Mouse (Mus musculus): ENCODE data around the gene Slc25a26.
"Not testable (repeated sequence)": the region's sequence is repeated elsewhere in the genome, so short reads cannot be mapped to it uniquely, and the experiment has no call there.

Slc25a26 gene

GRCm38 (mm10) chr6:94541854-94542253 is 41.7 kb downstream of the Slc25a26 start:
- ChIA-PET POLR2A (interaction anchor here in 1 of 4 experiments (1.6 kb wide), 1 partner anchor 11 kb away, joined by 3 read pairs; no protein-coding TSS in a partner anchor), CTCF (no interaction called here)

- ChIA-PET CTCF (interaction anchor here (0.5 to 1.4 kb wide), 34 partner anchors 9 to 673 kb away, joined by 3 to 12 read pairs (median 3); partner anchors contain the start of gene Slc25a26 (in 1 of the 4)), POLR2A (interaction anchor here in 1 of 4 experiments (0.5 kb wide), 1 partner anchor 166 kb away, joined by 3 read pairs; no protein-coding TSS in a partner anchor)
These were observed 44.0 kb downstream of the Slc25a26 start for GRCm38 (mm10) chr6:94543902-94544840.

- CTCF ChIA-PET = no interaction called here
- POLR2A ChIA-PET = no interaction called here
These were observed 47.1 kb downstream of the Slc25a26 start for GRCm38 (mm10) chr6:94547239-94547638.

- CTCF ChIA-PET = interaction anchor here in 2 of 4 experiments (0.6 to 3.4 kb wide), 2 partner anchors 13 to 149 kb away, joined by 3 to 8 read pairs; no protein-coding TSS in a partner anchor
- POLR2A ChIA-PET = interaction anchor here in 2 of 4 experiments (0.7 to 1.4 kb wide), 2 partner anchors 41 to 528 kb away, joined by 4 to 7 read pairs; no protein-coding TSS in a partner anchor
These were observed 50.2 kb downstream of the Slc25a26 start for GRCm38 (mm10) chr6:94550298-94550697.

DNA sequence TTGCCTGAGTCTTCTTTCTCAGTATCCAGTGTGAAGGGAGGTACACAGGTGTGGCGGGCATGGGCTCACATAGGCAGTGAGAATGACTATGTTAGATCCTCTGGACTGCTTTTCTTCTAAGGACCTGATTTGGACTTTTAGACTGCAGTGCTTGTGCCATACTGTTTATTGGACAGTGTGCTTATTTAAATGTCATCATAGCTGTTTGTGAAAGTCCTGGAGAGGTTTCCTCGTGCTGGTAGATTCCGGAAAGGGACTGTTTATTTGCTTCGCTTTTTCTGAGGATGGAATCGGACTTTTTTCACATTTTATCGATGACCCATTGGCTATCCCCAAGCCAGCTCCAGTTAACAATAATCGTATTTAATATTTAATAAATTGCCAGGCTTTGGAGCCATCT is 50.7 kb downstream of the Slc25a26 start:
- ChIA-PET CTCF (interaction anchor here in 2 of 4 experiments (0.7 to 3.4 kb wide), 2 partner anchors 12 to 421 kb away, joined by 5 to 8 read pairs; no protein-coding TSS in a partner anchor), POLR2A (interaction anchor here in 1 of 4 experiments (0.6 to 0.7 kb wide), 2 partner anchors 92 to 131 kb away, joined by 3 read pairs; no protein-coding TSS in a partner anchor)

GRCm38 (mm10) chr6:94553085-94553484 is 53.0 kb downstream of the Slc25a26 start:
- ChIA-PET POLR2A (interaction anchor here in 2 of 4 experiments (0.9 to 1.8 kb wide), 2 partner anchors 10 to 12 kb away, joined by 3 to 7 read pairs; no protein-coding TSS in a partner anchor), CTCF (interaction anchor here in 3 of 4 experiments (0.9 to 2.6 kb wide), 4 partner anchors 9 to 10 kb away, joined by 3 to 9 read pairs (median 4); no protein-coding TSS in a partner anchor)

DNA sequence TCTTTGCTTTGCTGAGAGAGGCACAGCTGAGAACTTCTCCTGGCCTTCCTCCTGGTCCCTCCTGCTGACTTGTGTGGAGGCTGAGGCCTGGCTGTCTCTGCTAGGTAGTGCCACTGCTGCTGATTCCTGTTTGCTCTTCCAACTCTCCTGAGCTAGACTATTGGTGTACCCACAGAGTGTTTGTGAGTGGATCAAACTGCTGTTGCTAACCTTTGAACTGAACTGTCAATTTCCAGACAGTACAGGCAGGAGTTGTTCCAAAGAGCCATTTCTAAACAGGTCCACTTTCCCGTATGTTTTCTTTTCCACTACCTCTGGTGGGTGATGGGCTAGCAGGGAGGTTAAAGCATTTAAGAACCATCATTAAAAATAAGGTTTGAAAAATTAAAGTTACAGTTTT is 58.5 kb downstream of the Slc25a26 start:
- CTCF ChIA-PET = not testable (repeated sequence)
- POLR2A ChIA-PET = interaction anchor here in 1 of 4 experiments (0.6 kb wide), 1 partner anchor 464 kb away, joined by 3 read pairs; no protein-coding TSS in a partner anchor

- POLR2A ChIA-PET = no interaction called here
These were observed 60.8 kb downstream of the Slc25a26 start for GRCm38 (mm10) chr6:94560896-94561295.

GRCm38 (mm10) chr6:94561346-94561745 is 61.2 kb downstream of the Slc25a26 start:
- CTCF ChIA-PET = interaction anchor here in 2 of 4 experiments (0.6 kb wide), 2 partner anchors 41 to 518 kb away, joined by 3 to 5 read pairs; no protein-coding TSS in a partner anchor
- POLR2A ChIA-PET = interaction anchor here in 1 of 4 experiments (1.6 kb wide), 1 partner anchor 15 kb away, joined by 3 read pairs; no protein-coding TSS in a partner anchor

More at GRCm38 (mm10) chr6:94560896-94561295, 60.8 kb downstream of the Slc25a26 start:
- CTCF ChIA-PET = interaction anchor here in 1 of 4 experiments (0.6 kb wide), 1 partner anchor 518 kb away, joined by 3 read pairs; no protein-coding TSS in a partner anchor

DNA sequence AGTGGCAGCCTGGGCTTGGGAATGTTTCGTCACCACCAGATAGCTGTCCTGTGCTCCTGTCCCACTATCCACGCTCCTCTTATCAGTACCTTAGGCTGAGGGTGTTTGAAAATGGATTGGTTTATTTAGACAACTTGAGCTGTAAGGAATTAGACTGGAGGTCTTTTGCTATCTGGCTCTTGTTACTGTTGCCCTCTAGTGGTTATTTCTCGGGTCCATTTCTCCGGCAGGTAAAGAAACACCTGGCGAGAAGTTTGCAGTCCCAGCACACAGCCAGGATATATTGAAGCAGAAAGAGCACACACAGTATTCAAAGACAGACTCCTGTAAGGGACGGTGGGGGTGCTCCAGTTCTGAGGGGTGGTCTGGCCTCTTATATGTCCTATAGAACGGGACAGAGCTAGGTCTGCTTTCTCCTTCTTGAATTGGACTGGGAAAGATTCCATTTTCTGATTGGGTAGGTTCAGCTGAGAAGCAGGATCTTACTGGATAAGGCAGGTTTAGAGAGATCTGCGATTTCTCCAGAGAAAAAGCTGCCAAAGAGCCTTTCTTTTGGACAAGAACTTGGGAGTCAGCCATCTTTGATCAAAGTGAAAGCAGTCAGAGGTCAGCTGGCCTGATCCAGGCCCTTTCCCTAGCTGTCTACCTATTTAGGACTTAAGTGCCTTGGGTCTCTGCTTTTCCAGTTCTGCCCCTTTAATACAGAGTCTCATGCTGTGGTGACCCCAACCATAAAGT is 63.2 kb downstream of the Slc25a26 start:
- CTCF ChIA-PET = interaction anchor here (0.6 to 2.5 kb wide), 33 partner anchors 10 to 1266 kb away, joined by 3 to 12 read pairs (median 4); no protein-coding TSS in a partner anchor
- POLR2A ChIA-PET = interaction anchor here in 3 of 4 experiments (0.5 to 2.3 kb wide), 5 partner anchors 11 to 1168 kb away, joined by 3 to 7 read pairs (median 3); partner anchors contain the start of gene Slc25a26 (in 1 of the 3)

GRCm38 (mm10) chr6:94565766-94566165 is 65.6 kb downstream of the Slc25a26 start:
- ChIA-PET CTCF (no interaction called here), POLR2A (interaction anchor here in 1 of 4 experiments (1.5 kb wide), 1 partner anchor 65 kb away, joined by 3 read pairs; the partner anchor contains the start of gene Slc25a26)

DNA sequence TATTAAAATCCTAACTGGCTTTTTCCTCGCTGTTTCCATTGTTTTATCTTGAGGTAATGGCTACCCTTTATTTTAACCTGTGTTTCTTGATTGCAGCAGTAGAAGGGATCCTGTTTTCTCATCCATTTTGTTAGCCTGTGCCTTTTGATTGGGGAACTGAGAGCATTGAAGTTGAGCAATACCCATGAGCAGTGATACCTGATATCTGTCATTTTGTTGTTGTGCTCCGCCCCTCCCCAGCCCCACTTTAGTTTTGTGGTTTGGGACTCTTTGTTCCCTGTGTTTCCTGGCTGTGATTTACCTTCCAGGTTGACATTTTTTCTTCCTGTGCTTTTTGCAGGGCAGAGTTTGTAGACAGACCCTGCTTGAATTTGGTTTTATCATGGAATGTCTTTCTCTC is 67.9 kb downstream of the Slc25a26 start:
- POLR2A ChIA-PET = no interaction called here
- CTCF ChIA-PET = no interaction called here

GRCm38 (mm10) chr6:94575526-94576166 is 75.5 kb downstream of the Slc25a26 start:
- POLR2A ChIA-PET = interaction anchor here in 1 of 4 experiments (1.1 to 1.2 kb wide), 2 partner anchors 12 to 14 kb away, joined by 3 read pairs; no protein-coding TSS in a partner anchor
- CTCF ChIA-PET = interaction anchor here in 3 of 4 experiments (0.5 to 1.4 kb wide), 4 partner anchors 12 to 1265 kb away, joined by 3 to 5 read pairs (median 3); no protein-coding TSS in a partner anchor

GRCm38 (mm10) chr6:94577991-94578390 is 77.9 kb downstream of the Slc25a26 start:
- ChIA-PET POLR2A (interaction anchor here in 2 of 4 experiments (1.0 to 1.2 kb wide), 2 partner anchors 9 to 14 kb away, joined by 3 to 4 read pairs; no protein-coding TSS in a partner anchor), CTCF (interaction anchor here in 1 of 4 experiments (0.6 to 1.2 kb wide), 2 partner anchors 15 to 347 kb away, joined by 4 to 6 read pairs; no protein-coding TSS in a partner anchor)

- CTCF ChIA-PET = no interaction called here
- POLR2A ChIA-PET = no interaction called here
These were observed 81.9 kb downstream of the Slc25a26 start for GRCm38 (mm10) chr6:94582055-94582454.

- ChIA-PET POLR2A (interaction anchor here in 1 of 4 experiments (1.1 kb wide), 1 partner anchor 11 kb away, joined by 3 read pairs; no protein-coding TSS in a partner anchor), CTCF (interaction anchor here in 1 of 4 experiments (1.1 to 1.4 kb wide), 2 partner anchors 13 to 21 kb away, joined by 3 to 5 read pairs; no protein-coding TSS in a partner anchor)
These were observed 84.1 kb downstream of the Slc25a26 start for GRCm38 (mm10) chr6:94584147-94584695.

GRCm38 (mm10) chr6:94584976-94585375 is 84.8 kb downstream of the Slc25a26 start:
- ChIA-PET POLR2A (interaction anchor here in 2 of 4 experiments (0.6 to 1.1 kb wide), 3 partner anchors 10 to 197 kb away, joined by 3 to 5 read pairs (median 3); no protein-coding TSS in a partner anchor), CTCF (interaction anchor here in 3 of 4 experiments (0.6 to 1.4 kb wide), 4 partner anchors 12 to 22 kb away, joined by 3 to 5 read pairs (median 3); no protein-coding TSS in a partner anchor)

All from embryonic stem cell, embryonic (primary cell).